Mouse (Mus musculus): ENCODE results near the gene Timm10. TPM values are rescaled to one million over a fixed set of nuclear protein-coding genes. Genes with fewer than 3 reads are reported as not detected.
A peak's percentile ranks its signal among the peaks of the same experiment; 100 is the strongest.

Gene Timm10
- polyA plus RNA-seq, 1 experiment = 28.5 TPM

GRCm38 (mm10) chr2:84861430-84861829, 34.6 kb downstream of the Timm10 start:
- TF ChIP-seq POLR2A (IDR thresholded peaks at IDR 0.05; ENCODE audit: control insufficient read depth, low read depth, low read length) = no peak
- TF ChIP-seq CTCF (IDR thresholded peaks at IDR 0.05; ENCODE audit: control insufficient read depth, insufficient read depth, insufficient replicate concordance, low read depth, low read length) = no peak
- H3K27ac ChIP-seq (ENCODE audit: control insufficient read depth, insufficient read depth, low read depth, low read length) = no peak overlapping the region
- no peak overlapping the region for H3K4me3 ChIP-seq (ENCODE audit: control insufficient read depth, low read depth, low read length)
- peaks cover 4% of the 10 kb centered on the region for H3K4me1 ChIP-seq (ENCODE audit: control insufficient read depth, insufficient read depth, low read length)
- H3K27me3 ChIP-seq (ENCODE audit: control insufficient read depth, insufficient read depth, low read length) = no peaks in the 10 kb centered on the region
- no peaks in the 10 kb centered on the region for H3K36me3 ChIP-seq (ENCODE audit: control insufficient read depth, insufficient read depth, low read length)

- peaks cover 4% of the 10 kb centered on the region for H3K4me1 ChIP-seq (ENCODE audit: control insufficient read depth, insufficient read depth, low read length)
- TF ChIP-seq POLR2A (IDR thresholded peaks at IDR 0.05; ENCODE audit: control insufficient read depth, low read depth, low read length) (no peak), CTCF (IDR thresholded peaks at IDR 0.05; ENCODE audit: control insufficient read depth, insufficient read depth, insufficient replicate concordance, low read depth, low read length) (no peak)
- H3K27ac ChIP-seq (ENCODE audit: control insufficient read depth, insufficient read depth, low read depth, low read length) = no peak overlapping the region
- no peaks in the 10 kb centered on the region for H3K36me3 ChIP-seq (ENCODE audit: control insufficient read depth, insufficient read depth, low read length)
- H3K4me3 ChIP-seq (ENCODE audit: control insufficient read depth, low read depth, low read length) = no peak overlapping the region
- no peaks in the 10 kb centered on the region for H3K27me3 ChIP-seq (ENCODE audit: control insufficient read depth, insufficient read depth, low read length)
Measured at GRCm38 (mm10) chr2:84862231-84862630, 35.4 kb downstream of the Timm10 start.

GRCm38 (mm10) chr2:84865616-84866571, 39.1 kb downstream of the Timm10 start:
- Histone ChIP-seq H3K27ac (ENCODE audit: control insufficient read depth, insufficient read depth, low read depth, low read length) (no peak overlapping the region), H3K4me1 (ENCODE audit: control insufficient read depth, insufficient read depth, low read length) (peaks cover 8% of the 10 kb centered on the region), H3K4me3 (ENCODE audit: control insufficient read depth, low read depth, low read length) (peak overlapping the region; percentile 57), H3K36me3 (ENCODE audit: control insufficient read depth, insufficient read depth, low read length) (no peaks in the 10 kb centered on the region), H3K27me3 (ENCODE audit: control insufficient read depth, insufficient read depth, low read length) (no peaks in the 10 kb centered on the region)
- TF ChIP-seq POLR2A (IDR thresholded peaks at IDR 0.05; ENCODE audit: control insufficient read depth, low read depth, low read length) = no peak
- TF ChIP-seq CTCF (IDR thresholded peaks at IDR 0.05; ENCODE audit: control insufficient read depth, insufficient read depth, insufficient replicate concordance, low read depth, low read length) = peak; percentile 82

- Histone ChIP-seq H3K27me3 (ENCODE audit: control insufficient read depth, insufficient read depth, low read length) (no peaks in the 10 kb centered on the region), H3K36me3 (ENCODE audit: control insufficient read depth, insufficient read depth, low read length) (no peaks in the 10 kb centered on the region), H3K4me3 (ENCODE audit: control insufficient read depth, low read depth, low read length) (no peak overlapping the region), H3K27ac (ENCODE audit: control insufficient read depth, insufficient read depth, low read depth, low read length) (no peak overlapping the region), H3K4me1 (ENCODE audit: control insufficient read depth, insufficient read depth, low read length) (peaks cover 24% of the 10 kb centered on the region)
- TF ChIP-seq POLR2A (IDR thresholded peaks at IDR 0.05; ENCODE audit: control insufficient read depth, low read depth, low read length) (no peak), CTCF (IDR thresholded peaks at IDR 0.05; ENCODE audit: control insufficient read depth, insufficient read depth, insufficient replicate concordance, low read depth, low read length) (peak; percentile 92)
Measured at GRCm38 (mm10) chr2:84868521-84868943, 41.7 kb downstream of the Timm10 start.

GRCm38 (mm10) chr2:84868977-84869376, 42.2 kb downstream of the Timm10 start:
- no peak for TF ChIP-seq POLR2A (IDR thresholded peaks at IDR 0.05; ENCODE audit: control insufficient read depth, low read depth, low read length)
- no peak for TF ChIP-seq CTCF (IDR thresholded peaks at IDR 0.05; ENCODE audit: control insufficient read depth, insufficient read depth, insufficient replicate concordance, low read depth, low read length)
- Histone ChIP-seq H3K27ac (ENCODE audit: control insufficient read depth, insufficient read depth, low read depth, low read length) (no peak overlapping the region), H3K27me3 (ENCODE audit: control insufficient read depth, insufficient read depth, low read length) (no peaks in the 10 kb centered on the region), H3K4me3 (ENCODE audit: control insufficient read depth, low read depth, low read length) (no peak overlapping the region), H3K4me1 (ENCODE audit: control insufficient read depth, insufficient read depth, low read length) (peaks cover 24% of the 10 kb centered on the region), H3K36me3 (ENCODE audit: control insufficient read depth, insufficient read depth, low read length) (no peaks in the 10 kb centered on the region)

GRCm38 (mm10) chr2:84870623-84871160, 43.9 kb downstream of the Timm10 start:
- peaks cover 21% of the 10 kb centered on the region for H3K4me1 ChIP-seq (ENCODE audit: control insufficient read depth, insufficient read depth, low read length)
- TF ChIP-seq CTCF (IDR thresholded peaks at IDR 0.05; ENCODE audit: control insufficient read depth, insufficient read depth, insufficient replicate concordance, low read depth, low read length) (peak; percentile 16; the same call in 1 of the 2 replicates), POLR2A (IDR thresholded peaks at IDR 0.05; ENCODE audit: control insufficient read depth, low read depth, low read length) (no peak)
- no peak overlapping the region for H3K4me3 ChIP-seq (ENCODE audit: control insufficient read depth, low read depth, low read length)
- H3K27me3 ChIP-seq (ENCODE audit: control insufficient read depth, insufficient read depth, low read length) = no peaks in the 10 kb centered on the region
- no peak overlapping the region for H3K27ac ChIP-seq (ENCODE audit: control insufficient read depth, insufficient read depth, low read depth, low read length)
- no peaks in the 10 kb centered on the region for H3K36me3 ChIP-seq (ENCODE audit: control insufficient read depth, insufficient read depth, low read length)

GRCm38 (mm10) chr2:84872105-84872716, 45.4 kb downstream of the Timm10 start:
- peak overlapping the region; percentile 15; the same call in 1 of the 2 replicates for H3K27ac ChIP-seq (ENCODE audit: control insufficient read depth, insufficient read depth, low read depth, low read length)
- peak overlapping the region; percentile 85 for H3K4me3 ChIP-seq (ENCODE audit: control insufficient read depth, low read depth, low read length)
- no peaks in the 10 kb centered on the region for H3K27me3 ChIP-seq (ENCODE audit: control insufficient read depth, insufficient read depth, low read length)
- peaks cover 20% of the 10 kb centered on the region for H3K4me1 ChIP-seq (ENCODE audit: control insufficient read depth, insufficient read depth, low read length)
- H3K36me3 ChIP-seq (ENCODE audit: control insufficient read depth, insufficient read depth, low read length) = no peaks in the 10 kb centered on the region
- TF ChIP-seq POLR2A (IDR thresholded peaks at IDR 0.05; ENCODE audit: control insufficient read depth, low read depth, low read length) = peak; percentile 37; the same call in 1 of the 2 replicates
- no peak for TF ChIP-seq CTCF (IDR thresholded peaks at IDR 0.05; ENCODE audit: control insufficient read depth, insufficient read depth, insufficient replicate concordance, low read depth, low read length)

All from testis, adult 2 months (tissue).